Mouse (Mus musculus) megakaryocyte, embryonic 14.5 days (primary cell): ENCODE results near the gene Dgat2.

ENCODE experiments used
- FLI1 ChIP-seq: IDR thresholded peaks from 2 replicates; pipeline ENCODE4 v1.6.1; 2012; ENCODE audit warnings: low read length, inconsistent platforms, mixed read lengths
- GATA1 ChIP-seq: IDR thresholded peaks from 3 replicates; pipeline ENCODE4 v1.6.1; 2012; ENCODE audit warnings: mixed read lengths, low read length, inconsistent platforms, borderline replicate concordance

DNA sequence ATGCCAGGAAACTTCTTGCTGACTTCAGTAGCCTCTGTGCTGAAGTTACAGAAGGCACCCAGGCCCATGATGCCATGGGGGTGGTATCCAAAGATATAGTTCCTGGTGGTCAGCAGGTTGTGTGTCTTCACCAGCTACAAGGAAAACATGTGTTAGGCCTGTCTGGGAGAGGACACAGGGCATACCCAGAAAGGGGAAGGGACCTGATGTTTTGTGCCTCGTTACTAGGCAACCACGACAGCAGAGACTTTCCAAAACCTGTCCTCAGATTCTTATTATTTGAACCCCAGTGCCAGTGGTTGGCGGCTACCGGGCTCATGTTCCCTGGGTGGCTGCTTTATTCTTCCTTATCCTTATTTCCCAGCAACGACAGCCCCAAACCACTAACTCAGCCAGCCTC, 23.6 kb downstream of the Dgat2 start:
- TF ChIP-seq GATA1 (no peak), FLI1 (no peak)
